Mouse (Mus musculus) layer of hippocampus, adult 11-12 months (tissue): ENCODE measurements at regions not wholly inside any gene's neighbourhood (a gene's known extent, or its start where the extent isn't known, plus 50 kb on each side); places are given as distances from the start of the nearest gene placed in this dataset.
A peak's percentile ranks its signal among the peaks of the same experiment; 100 is the strongest.
"Not testable (repeated sequence)": the region's sequence is repeated elsewhere in the genome, so short reads cannot be mapped to it uniquely, and the experiment has no call there.

ENCODE experiments used
- DNase-seq: peaks from one replicate; pipeline ENCODE4 v3.0.0; 2022; ENCODE audit warnings: low spot score

GRCm38 (mm10) chr10:91447974-91448703 lies 267.0 kb upstream of the Tmpo start:
- DNase-seq: no peak

- DNase-seq: no peak
Observed at GRCm38 (mm10) chr10:91443321-91443720, 262.2 kb upstream of the Tmpo start.

DNA sequence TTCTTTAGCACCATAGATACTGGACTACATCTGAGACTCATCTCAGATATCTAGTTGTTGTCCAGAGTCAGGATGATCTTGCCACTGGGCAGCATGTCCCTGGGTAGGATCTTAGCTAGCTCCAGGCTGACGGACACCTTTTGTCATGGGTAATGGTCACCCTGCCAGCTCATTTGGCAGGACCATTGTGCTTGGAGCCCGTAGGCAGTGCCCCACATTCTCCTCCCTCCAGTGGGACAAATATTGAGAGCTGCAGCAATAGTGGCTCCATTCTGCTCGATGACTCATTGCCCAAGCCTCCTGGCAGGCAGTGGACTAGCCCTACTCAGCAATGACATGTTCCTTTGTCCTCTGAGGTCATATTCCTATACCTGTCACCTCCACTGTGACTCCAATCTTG lies 258.9 kb upstream of the Tmpo start:
- DNase-seq: no peak

GRCm38 (mm10) chr10:91437917-91438316 lies 256.8 kb upstream of the Tmpo start:
- no peak for DNase-seq

GRCm38 (mm10) chr10:91436091-91436569 lies 255.0 kb upstream of the Tmpo start:
- DNase-seq: no peak

- no peak for DNase-seq
Observed at GRCm38 (mm10) chr10:91430281-91430680, 249.2 kb upstream of the Tmpo start.

DNA sequence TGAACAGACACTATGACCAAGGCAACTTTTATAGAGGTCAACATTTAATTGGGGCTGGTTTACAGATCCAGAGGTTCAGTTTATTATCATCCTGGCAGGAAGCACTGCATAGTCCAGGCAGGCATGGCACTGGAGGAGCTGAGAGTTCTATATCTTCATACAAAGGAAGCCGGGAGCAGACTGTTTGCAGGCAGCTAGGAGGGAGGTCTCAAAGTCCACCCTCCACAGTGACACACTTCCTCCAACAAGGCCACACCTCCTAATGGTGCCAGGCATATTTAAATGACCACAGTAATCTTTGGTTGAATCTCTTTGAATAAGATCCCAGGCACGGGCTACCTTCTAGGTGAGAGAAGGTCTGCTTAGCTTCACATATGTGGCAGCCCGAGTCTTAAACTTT lies 245.5 kb upstream of the Tmpo start:
- DNase-seq: no peak

DNA sequence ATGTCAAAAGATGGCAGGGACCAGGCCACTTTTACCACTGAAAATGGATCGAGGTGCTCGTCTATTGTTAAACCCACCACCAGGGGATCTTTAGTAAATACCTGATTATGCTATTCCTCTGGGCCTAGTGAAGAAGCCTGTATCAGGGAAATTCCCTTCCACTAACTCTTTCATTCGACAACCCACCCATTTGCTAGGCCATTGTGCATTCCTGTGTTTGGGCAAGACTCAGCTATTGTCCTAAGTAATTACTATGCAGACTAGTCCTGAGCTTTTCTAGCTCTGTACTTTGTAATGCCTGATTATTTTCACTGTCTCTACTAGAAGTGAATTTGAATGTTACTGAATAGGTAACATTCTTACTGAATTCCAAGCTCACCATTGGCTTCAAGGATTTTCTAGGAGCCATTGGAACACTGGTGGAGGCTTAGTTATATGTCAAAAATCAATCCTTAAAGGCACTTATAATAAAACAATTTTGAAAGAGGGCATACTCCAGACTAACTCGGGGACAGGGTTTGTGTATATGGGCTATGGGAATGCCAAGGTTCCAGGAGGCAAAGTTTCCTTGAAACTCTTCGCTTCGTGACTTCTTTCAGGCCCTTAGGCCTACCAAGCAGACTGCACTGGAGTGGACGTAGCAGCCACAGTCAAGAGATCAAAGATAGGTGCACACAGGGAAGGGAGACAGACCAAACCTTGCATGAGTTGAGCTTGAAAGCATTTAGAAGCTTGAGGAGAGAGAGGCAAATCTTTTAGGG lies 244.7 kb upstream of the Tmpo start:
- not testable (repeated sequence) for DNase-seq

- DNase-seq: no peak
Observed at GRCm38 (mm10) chr10:91424786-91425185, 243.7 kb upstream of the Tmpo start.

GRCm38 (mm10) chr10:91387255-91387654 lies 206.1 kb upstream of the Tmpo start:
- peak; percentile 3 for DNase-seq

DNA sequence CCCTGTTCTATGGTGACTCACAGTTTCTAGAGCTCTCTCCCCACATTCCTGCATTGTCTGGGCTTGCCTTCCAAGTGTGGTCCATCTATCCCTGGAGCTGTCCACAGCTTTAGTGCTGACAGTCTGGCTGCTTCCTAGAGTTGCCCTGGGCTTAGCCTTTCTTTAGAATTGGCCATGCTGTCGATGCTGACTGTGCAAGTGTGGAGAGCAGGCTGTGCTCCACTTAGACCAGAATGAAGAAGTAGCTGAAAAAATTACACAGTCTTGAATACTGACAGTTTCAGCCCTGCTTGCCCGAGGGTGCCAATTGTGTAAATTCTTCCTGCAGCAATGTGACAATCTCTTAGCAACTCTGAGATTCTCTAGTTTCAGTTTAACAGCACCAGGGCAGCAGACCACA lies 203.3 kb upstream of the Tmpo start:
- peak; percentile 3 for DNase-seq

GRCm38 (mm10) chr10:91376683-91377082 lies 195.6 kb upstream of the Tmpo start:
- DNase-seq: no peak

DNA sequence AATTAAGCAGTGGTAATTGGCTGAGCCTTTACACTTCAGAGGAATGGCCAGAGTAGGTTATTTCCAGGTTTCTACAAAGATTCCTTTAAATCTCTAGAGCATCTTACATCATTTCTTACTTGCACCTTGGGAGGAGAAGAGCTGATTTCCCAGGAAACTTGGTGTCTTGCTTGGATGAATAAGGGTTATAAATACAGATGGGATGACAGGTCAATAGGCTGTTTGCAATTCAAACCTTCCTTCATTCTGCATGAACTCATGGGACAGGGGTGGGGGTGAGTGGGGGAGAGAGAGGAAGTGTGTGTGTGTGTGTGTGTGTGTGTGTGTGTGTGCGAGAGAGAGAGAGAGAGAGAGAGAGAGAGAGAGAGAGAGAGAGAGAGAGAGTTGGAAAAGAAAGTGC lies 186.4 kb upstream of the Tmpo start:
- DNase-seq: no peak

GRCm38 (mm10) chr10:91362587-91362986 lies 181.5 kb upstream of the Tmpo start:
- no peak for DNase-seq

DNA sequence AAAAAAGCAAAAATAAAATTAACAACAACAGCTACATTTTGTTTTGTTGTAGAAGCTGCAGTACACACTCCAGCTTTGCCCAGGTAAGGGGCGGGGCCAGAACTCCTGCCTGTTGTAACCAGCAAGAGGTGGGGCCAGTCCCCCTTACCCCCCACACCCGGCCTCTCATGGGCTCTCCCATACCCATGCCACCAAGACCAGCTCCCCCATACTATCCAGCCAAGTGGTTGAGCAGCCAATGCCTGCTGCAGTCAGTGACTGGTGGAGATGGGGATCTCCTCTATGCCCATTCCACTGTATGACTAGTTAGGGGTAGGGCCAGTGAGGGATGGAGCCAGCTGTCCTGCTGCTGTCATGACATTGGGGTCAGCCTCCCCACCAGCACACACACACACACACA lies 180.5 kb upstream of the Tmpo start:
- no peak for DNase-seq

- no peak for DNase-seq
Observed at GRCm38 (mm10) chr10:91345465-91345864, 164.3 kb upstream of the Tmpo start.

DNA sequence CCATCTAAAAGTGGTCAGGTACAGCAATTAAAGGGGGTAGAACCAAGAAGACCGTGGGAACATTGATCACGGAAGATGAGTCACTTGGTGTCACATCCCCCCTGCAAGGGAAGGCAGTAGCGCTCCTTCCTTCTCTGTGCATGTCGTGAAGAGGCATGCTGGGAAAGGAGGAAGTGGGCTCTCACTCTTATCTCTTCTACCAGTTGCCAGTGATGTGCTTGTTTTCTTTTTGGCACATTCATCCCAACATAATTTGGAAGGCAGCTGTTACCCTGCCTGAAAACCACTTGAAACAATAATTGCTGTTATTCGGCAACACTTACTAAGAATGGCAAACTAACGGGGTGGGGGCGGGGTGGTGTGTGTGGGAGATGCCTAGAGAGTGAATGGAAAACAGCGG lies 161.0 kb upstream of the Tmpo start:
- DNase-seq: no peak

GRCm38 (mm10) chr10:91339361-91339760 lies 158.2 kb upstream of the Tmpo start:
- no peak for DNase-seq

DNA sequence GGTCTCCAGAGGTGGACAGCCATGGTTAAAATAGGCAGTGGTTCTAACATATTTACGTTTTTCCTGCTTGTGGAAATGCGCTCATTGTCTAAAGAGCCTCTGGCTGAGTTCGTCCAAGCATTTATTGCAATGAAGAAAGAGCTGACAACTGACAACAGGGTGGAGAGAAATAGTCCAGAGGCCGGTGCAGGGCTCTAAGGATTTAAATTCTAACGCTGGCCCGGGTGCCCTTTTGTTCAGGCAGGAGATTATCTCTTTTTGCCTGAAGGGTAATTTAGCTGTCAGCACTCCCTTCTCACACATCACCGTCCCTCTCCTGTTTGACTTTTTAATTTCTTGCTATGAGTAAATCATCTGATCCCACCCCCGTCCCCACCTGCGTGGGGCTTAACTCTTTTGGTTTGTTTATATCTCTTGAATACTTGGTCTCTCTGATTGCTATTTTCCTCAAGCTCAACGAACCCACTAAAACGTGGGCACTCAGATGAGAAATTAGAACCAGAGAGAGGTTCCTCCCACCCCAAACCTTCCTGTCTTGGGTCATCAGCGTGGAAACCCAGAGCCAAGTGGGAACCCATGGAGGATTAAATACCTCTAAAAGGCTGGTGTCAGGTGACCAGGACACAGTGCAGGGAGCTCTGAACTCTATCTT lies 145.7 kb upstream of the Tmpo start:
- no peak for DNase-seq

DNA sequence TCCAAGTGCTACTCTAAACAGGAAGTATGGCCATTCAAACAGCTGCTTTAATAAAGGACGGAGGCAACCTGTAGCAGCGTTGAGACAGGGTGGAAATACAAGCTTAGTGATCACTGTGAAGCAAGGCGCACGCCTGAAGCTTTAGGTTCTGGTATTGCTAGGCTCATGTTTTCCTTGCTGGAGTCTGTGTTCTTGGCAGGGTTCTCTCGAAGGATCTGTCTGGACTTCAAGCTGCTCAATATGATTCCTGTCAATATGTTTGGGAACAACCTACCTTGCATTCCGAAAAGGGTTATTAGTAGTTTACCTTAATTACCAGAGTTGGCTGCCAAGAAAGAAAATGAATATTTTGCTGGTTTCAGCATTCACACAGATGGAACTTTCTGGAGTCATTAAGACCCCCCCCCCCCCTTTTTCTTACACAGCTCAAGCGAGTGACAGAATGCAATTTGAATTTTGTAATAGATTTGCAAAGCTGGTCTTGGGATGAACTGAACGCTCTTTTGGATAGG lies 145.1 kb upstream of the Tmpo start:
- no peak for DNase-seq

- DNase-seq: no peak
Observed at GRCm38 (mm10) chr10:91321226-91321625, 140.1 kb upstream of the Tmpo start.

GRCm38 (mm10) chr10:91319442-91320112 lies 138.5 kb upstream of the Tmpo start:
- no peak for DNase-seq
